Mouse (Mus musculus): ENCODE results near the gene Flt4.
A peak's percentile ranks its signal among the peaks of the same experiment; 100 is the strongest.

GRCm38 (mm10) chr11:49662292-49662780 is 53.3 kb downstream of the Flt4 start:
- TF ChIP-seq POLR2A (IDR thresholded peaks at IDR 0.05; ENCODE audit: low read depth, low read length) = no peak
- 0 out of 2 replicates have a peak, but pooled peaks have one; percentile 6 for TF ChIP-seq CTCF (conservative IDR thresholded peaks at IDR 0.05; ENCODE audit: insufficient read depth, insufficient read length, low read depth, low read length)
